Mouse (Mus musculus) embryonic facial prominence, embryonic 15.5 days (tissue): ENCODE data around the gene Gdap2. TPM values are rescaled to one million over a fixed set of nuclear protein-coding genes. Genes with fewer than 3 reads are reported as not detected.

Source experiments
- ATAC-seq: fragments of 200-750 bp; cut with Nextera tagmentation; 2 replicates; pipeline ENCODE4 v1.8.0; 2017; ENCODE audit warnings: low read depth, moderate TSS enrichment; ENCODE audit not compliant: insufficient number of reproducible peaks, low FRiP score, low TSS enrichment
- H3K27ac ChIP-seq: fragments of 300-500 bp; sonication (generic); replicated peaks from 2 replicates; pipeline ENCODE4 v1.5.1; 2015; ENCODE audit warnings: mild to moderate bottlenecking, inconsistent platforms
- H3K27me3 ChIP-seq: fragments of 300-500 bp; sonication (generic); 2 replicates; pipeline ENCODE4 v1.6.1; 2015; ENCODE audit warnings: inconsistent platforms
- H3K36me3 ChIP-seq: fragments of 300-500 bp; sonication (generic); 2 replicates; pipeline ENCODE4 v1.6.1; 2015; ENCODE audit warnings: mild to moderate bottlenecking, inconsistent platforms
- H3K4me1 ChIP-seq: fragments of 300-500 bp; sonication (generic); 2 replicates; pipeline ENCODE4 v1.6.1; 2015; ENCODE audit warnings: inconsistent platforms
- H3K4me2 ChIP-seq: fragments of 300-500 bp; sonication (generic); replicated peaks from 2 replicates; pipeline ENCODE4 v1.6.1; 2015; ENCODE audit warnings: mild to moderate bottlenecking, inconsistent platforms
- H3K4me3 ChIP-seq: fragments of 300-500 bp; sonication (generic); replicated peaks from 2 replicates; pipeline ENCODE4 v1.5.1; 2015; ENCODE audit warnings: mild to moderate bottlenecking, inconsistent platforms
- H3K9ac ChIP-seq: fragments of 300-500 bp; sonication (generic); 2 replicates; pipeline ENCODE4 v1.6.1; 2015; ENCODE audit warnings: inconsistent platforms
- H3K9me3 ChIP-seq: fragments of 300-500 bp; sonication (generic); replicated peaks from 2 replicates; pipeline ENCODE4 v1.6.1; 2016; ENCODE audit warnings: inconsistent platforms
- WGBS: fragments of 180-500 bp; shearing (Covaris S2); methylation state at CpG from one replicate; pipeline ENCODE4 v1.1.7; 2015; 5-methylcytosine and 5-hydroxymethylcytosine counted together
- polyA plus RNA-seq: library from polyadenylated mRNA; unstranded; fragments of >200 nt; fragmentation: Nextera tagmentation; extraction: Ambion mirVana; gene quantifications from 2 replicates; pipeline ENCODE4 v1.2.1, GENCODE M21; 2015

Gdap2 gene
- 30.8 and 31.6 TPM in 2 replicates for polyA plus RNA-seq

DNA sequence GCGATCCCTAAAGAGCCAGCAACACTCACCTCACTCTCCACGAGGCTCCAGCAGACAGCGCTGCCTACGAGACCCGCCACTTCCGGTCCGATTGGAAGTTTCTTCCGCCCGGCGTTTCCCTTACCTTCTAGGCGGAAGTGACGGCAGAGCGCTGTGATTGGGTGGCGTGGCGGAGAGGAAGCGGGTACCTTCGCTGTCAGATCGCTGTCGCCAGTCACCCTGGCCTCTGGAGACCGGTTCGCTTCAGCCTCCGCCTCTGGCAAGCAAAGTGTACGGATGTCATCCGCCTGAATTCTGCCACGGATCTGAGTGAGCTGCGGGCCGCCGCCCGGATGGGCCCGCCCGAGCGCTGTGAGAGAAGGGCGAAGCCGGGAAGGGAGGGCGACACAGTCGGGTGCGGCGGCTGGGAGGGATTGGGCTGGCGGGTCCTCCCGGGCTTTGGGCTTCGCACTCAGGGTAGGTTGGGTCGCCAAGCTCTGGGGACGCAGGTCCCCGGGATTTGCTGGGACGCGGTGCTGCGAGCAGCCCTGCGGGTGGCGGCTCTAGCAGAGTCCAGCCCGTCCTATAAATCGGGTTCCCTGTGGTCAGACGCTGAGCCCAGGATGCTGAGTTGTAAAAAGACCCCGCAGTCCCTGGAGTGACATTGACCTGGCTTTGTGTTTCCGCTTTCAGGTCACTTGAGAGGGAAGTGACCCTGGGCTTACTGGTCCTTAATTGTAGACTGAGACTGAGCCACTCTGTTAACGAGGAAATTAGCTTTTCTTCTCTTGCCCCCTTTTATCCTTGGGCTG lies at the start of gene Gdap2, which contains the start of gene Wdr3:
TSS of gene Gdap2 (plus strand) at position 67 of the 791 bp plus-strand sequence.
TSS of gene Wdr3 (minus strand) at position 93 of the 791 bp plus-strand sequence.
- Histone ChIP-seq H3K27ac (peak within 1 kb of the TSS; percentile 83), H3K4me1 (peaks cover 25% of the 10 kb centered on the region), H3K27me3 (no peaks in the 10 kb centered on the region), H3K4me2 (peak within 1 kb of the TSS; percentile 74), H3K36me3 (peaks cover 14% of the 10 kb centered on the region), H3K9ac (peak within 1 kb of the TSS; percentile 65), H3K4me3 (peak within 1 kb of the TSS; percentile 92), H3K9me3 (no peaks in the 10 kb centered on the region)
- ATAC-seq = peak; percentile 95
- under 1% methylated on average over 54 of the region's 55 CpGs for WGBS

DNA sequence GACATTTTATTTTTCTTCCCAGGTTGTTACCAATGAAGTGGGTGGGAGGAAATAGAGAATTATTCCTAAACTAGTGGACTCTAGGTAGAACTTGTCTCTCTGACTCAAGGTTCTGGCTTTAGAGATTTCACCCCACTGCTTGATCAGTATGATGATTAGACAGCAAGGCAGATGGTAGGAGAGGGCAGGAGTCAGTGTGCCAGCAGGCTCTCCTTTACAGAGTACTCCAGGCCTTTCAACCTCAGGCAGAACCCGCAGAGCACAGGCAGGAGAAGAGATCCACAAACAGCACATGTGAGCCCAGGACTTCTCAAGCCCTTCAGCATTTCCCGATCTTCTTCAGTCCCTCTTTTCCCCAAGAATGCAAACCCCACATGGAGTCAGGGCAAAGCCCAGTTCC lies 43.5 kb upstream of the Gdap2 start:
- Histone ChIP-seq H3K36me3 (no peaks in the 10 kb centered on the region), H3K27me3 (no peaks in the 10 kb centered on the region), H3K4me1 (no peaks in the 10 kb centered on the region), H3K9ac (no peak overlapping the region), H3K4me3 (no peak overlapping the region), H3K27ac (no peak overlapping the region), H3K9me3 (no peaks in the 10 kb centered on the region), H3K4me2 (no peak overlapping the region)
- WGBS = 72% methylated on average over 2 of the region's 2 CpGs
- no peak for ATAC-seq

DNA sequence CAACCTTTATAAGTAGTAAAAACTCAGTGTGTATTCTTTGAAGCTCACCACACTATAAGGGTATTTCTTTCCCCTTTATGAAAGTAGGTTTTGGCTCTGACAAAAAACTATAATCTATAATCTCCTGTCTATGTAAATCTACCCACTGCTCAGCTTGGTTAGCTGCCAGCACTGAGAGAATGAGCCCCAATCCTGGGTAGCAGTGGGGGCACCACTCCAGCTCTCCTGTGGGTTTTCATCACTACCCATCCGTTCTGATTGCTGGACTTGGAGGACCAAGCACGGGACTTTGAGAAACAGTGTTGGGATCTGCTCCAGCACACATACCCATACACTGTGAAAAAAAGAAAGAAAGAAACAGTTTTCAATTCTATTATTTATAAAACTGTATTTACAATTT lies 40.2 kb upstream of the Gdap2 start:
- no peaks in the 10 kb centered on the region for H3K9me3 ChIP-seq
- H3K4me2 ChIP-seq = no peak overlapping the region
- 59% methylated on average over 2 of the region's 2 CpGs for WGBS
- no peaks in the 10 kb centered on the region for H3K36me3 ChIP-seq
- no peak overlapping the region for H3K9ac ChIP-seq
- H3K27ac ChIP-seq = no peak overlapping the region
- H3K4me1 ChIP-seq = no peaks in the 10 kb centered on the region
- no peaks in the 10 kb centered on the region for H3K27me3 ChIP-seq
- H3K4me3 ChIP-seq = no peak overlapping the region
- ATAC-seq = no peak

DNA sequence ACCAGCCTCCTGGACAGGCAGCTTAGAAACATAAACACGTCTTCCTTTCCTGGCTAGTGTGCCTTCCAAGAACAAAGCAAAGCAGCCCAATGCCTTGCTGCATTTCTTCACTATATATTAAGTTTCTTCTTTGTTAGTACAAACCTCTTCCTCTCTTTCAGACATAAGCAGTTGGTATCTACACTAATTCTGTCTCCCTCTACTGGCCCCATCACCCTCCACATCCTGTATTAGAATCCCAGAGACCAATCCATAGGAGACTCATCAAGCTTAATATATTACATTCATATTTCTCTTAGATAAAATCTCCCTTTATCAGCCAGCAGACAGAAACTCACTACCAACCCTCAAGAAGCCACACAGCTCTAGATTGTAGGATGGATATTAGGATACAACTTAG lies 39.7 kb upstream of the Gdap2 start:
- WGBS = 52% methylated on average over 1 of the region's 1 CpGs
- no peak for ATAC-seq
- no peak overlapping the region for H3K4me2 ChIP-seq
- no peaks in the 10 kb centered on the region for H3K9me3 ChIP-seq
- H3K4me3 ChIP-seq = no peak overlapping the region
- H3K9ac ChIP-seq = no peak overlapping the region
- no peak overlapping the region for H3K27ac ChIP-seq
- H3K36me3 ChIP-seq = no peaks in the 10 kb centered on the region
- no peaks in the 10 kb centered on the region for H3K27me3 ChIP-seq
- H3K4me1 ChIP-seq = no peaks in the 10 kb centered on the region

DNA sequence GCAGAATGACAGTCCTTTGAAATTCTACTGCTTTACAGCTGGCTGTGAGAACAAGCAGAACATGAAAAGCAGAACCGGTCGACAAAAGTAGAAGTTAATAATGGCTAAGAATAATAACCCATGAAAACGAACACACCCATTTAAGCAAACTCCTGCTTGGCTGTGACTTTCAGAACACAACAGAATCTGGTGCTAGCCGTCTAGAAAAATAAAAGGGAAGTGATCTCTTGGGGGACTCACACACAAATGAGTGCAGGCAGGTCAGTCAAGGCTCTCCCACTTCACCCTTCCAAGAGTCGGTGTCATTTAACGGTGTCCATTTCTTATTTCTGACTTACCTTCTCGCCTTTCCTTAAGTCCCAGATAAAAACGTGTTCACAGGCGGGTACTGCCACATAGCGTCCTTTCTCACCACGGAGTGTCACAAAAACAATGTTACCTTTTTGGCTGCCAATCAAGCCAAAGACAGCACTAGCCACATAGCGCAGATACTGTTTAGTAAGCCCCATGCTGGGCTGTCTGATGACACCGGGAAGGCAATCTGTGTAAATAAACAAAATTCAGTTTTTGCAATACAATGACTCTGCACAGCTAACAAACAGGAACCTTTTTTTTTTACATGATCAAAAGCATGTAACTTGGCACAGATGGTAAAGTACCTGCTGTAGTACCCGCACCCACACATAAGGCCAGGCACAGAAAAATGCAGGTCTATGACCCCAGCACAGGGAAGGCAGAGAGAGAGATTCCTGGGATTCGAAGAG lies 1.3 kb upstream of the Gdap2 start:
- H3K9me3 ChIP-seq = no peaks in the 10 kb centered on the region
- H3K4me3 ChIP-seq = peak overlapping the region; percentile 92
- peak overlapping the region; percentile 74 for H3K4me2 ChIP-seq
- H3K36me3 ChIP-seq = peaks cover 30% of the 10 kb centered on the region
- H3K4me1 ChIP-seq = peaks cover 25% of the 10 kb centered on the region
- H3K9ac ChIP-seq = no peak overlapping the region
- WGBS = 83% methylated on average over 15 of the region's 15 CpGs
- ATAC-seq = no peak
- no peak overlapping the region for H3K27ac ChIP-seq
- no peaks in the 10 kb centered on the region for H3K27me3 ChIP-seq

DNA sequence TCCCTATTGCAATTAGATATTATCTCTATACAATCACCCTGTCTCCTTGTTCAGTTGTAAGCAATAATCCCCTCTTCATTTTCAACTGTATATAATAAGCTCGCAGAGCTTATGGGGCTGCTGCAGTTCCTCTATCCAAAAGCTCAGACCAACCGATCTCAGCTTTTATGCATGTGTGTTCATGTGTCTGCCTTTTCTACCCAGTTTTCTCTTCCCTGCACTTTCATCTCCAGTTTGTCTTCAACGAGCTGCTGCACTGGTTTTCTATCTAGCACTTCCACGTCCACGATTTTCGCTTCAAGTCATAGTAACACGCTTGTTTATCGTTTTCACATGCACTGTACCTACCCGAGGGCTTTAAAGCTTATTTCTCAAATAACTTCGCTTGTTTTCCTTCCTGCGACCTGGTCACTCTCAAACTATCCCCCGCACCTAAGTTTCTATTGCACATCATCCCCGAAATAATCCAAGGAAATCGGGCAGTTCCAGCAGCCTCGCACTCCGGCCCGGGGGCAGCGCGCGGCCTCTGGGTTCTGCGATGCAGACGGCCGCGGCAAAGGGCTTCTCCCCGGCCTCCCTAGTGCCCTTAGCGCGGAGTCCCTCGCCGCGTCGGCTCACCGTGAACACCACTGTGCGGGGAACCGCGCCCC lies 391 bp upstream of the Gdap2 start:
- Histone ChIP-seq H3K4me2 (peak overlapping the region; percentile 74), H3K27me3 (no peaks in the 10 kb centered on the region), H3K9ac (peak overlapping the region; percentile 65), H3K36me3 (peaks cover 21% of the 10 kb centered on the region), H3K9me3 (no peaks in the 10 kb centered on the region), H3K4me1 (peaks cover 25% of the 10 kb centered on the region), H3K4me3 (peak overlapping the region; percentile 92), H3K27ac (peak overlapping the region; percentile 83)
- no peak for ATAC-seq
- WGBS = 1% methylated on average over 35 of the region's 35 CpGs

DNA sequence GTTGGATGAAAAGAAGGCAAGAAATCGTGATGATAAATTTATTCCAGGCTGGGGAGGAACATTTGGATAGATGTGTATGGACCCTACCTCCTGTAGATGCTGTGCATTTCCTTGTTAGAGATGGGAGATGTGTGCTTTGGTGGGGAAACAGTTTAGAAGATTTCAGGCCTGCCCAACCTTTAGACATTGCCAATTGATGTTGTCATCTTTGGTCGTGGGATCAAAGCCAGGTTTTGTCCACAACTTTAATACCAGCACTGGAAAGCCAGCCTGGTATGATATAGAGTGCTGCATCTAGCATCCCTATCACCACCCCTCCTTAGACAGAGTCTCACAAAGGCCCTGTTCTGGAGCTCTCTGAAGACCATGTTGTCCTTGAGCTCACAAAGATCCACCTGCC lies 1.4 kb downstream of the Gdap2 start:
- Histone ChIP-seq H3K4me3 (no peak overlapping the region), H3K27ac (no peak overlapping the region), H3K4me2 (no peak overlapping the region)

DNA sequence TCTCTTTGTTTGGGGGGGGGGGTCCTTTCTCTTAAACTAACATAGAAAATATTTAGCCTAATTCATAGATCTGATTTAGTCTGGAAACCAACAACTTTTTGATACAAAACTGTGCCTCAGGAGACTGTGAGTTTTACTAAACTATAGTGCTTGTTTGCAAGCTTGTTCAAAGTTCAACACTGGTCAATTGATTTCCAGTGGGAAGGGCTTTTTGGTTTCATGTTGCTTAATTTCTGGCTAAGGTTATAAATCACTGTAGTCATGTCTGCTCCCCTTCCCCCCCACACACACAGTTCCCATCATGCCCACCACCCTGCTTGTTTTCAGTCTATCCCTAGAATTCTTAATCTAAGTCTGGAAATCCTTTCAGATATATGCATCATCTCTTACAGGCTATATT lies 2.8 kb downstream of the Gdap2 start:
- Histone ChIP-seq H3K9me3 (no peaks in the 10 kb centered on the region), H3K4me1 (peaks cover 25% of the 10 kb centered on the region)
- no peak for ATAC-seq

More for the DNA sequence above, 1.4 kb downstream of the Gdap2 start:
- ATAC-seq = no peak
- Histone ChIP-seq H3K4me1 (peaks cover 25% of the 10 kb centered on the region), H3K27me3 (no peaks in the 10 kb centered on the region), H3K36me3 (peaks cover 10% of the 10 kb centered on the region), H3K9me3 (no peaks in the 10 kb centered on the region), H3K9ac (no peak overlapping the region)
- 74% methylated on average over 2 of the region's 2 CpGs for WGBS

DNA sequence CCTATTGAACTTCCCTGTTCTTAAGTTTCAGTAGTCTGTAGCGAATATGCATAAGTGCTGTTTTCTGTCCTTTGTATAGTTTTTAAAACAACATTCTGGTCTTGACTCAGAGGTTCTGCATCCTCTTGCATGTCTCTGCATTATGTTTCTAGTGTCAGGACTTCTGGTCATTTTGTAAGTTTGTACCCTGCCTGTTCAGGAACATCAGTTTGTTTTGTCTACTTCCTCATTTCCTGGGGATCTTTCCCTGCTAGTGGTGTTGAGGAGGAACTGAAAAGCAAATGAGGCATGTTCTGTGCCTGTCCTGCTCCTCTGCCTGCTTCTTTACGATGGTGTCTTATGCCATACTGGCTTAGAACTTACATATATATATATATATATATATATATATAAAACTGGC lies 13.8 kb downstream of the Gdap2 start:
- 93% methylated on average over 2 of the region's 2 CpGs for WGBS

More for the DNA sequence above, 2.8 kb downstream of the Gdap2 start:
- H3K4me3 ChIP-seq = no peak overlapping the region
- H3K4me2 ChIP-seq = no peak overlapping the region
- H3K9ac ChIP-seq = no peak overlapping the region
- no peak overlapping the region for H3K27ac ChIP-seq
- no peaks in the 10 kb centered on the region for H3K27me3 ChIP-seq
- H3K36me3 ChIP-seq = peaks cover 3% of the 10 kb centered on the region; the same call in 1 of the 2 replicates

DNA sequence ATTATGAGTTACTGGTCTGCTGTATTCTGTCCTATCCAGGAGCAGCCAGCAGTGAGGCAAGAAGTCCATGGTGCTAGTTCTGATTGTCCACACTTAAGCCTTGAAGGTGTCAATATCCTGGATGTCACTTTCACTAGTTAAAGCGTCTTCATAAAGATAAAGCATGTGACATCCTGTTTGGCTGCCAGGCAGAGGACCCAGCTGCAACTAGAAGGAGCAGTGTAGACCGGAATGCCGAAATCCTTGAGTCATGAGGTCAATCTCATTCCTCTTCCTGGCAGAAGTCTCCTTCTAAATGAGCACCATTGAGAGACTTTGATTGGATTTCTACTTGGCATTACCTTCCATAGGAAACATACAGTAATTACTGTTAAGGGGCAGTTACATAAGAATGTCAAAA lies 18.3 kb downstream of the Gdap2 start:
- WGBS = 69% methylated on average over 3 of the region's 3 CpGs
- ATAC-seq = no peak
- H3K27me3 ChIP-seq = no peaks in the 10 kb centered on the region
- H3K4me2 ChIP-seq = no peak overlapping the region
- no peaks in the 10 kb centered on the region for H3K9me3 ChIP-seq
- no peak overlapping the region for H3K9ac ChIP-seq
- no peak overlapping the region for H3K4me3 ChIP-seq
- H3K27ac ChIP-seq = no peak overlapping the region
- H3K4me1 ChIP-seq = no peaks in the 10 kb centered on the region
- H3K36me3 ChIP-seq = peaks cover 56% of the 10 kb centered on the region

More for the DNA sequence above, 13.8 kb downstream of the Gdap2 start:
- Histone ChIP-seq H3K9ac (no peak overlapping the region), H3K36me3 (peaks cover 70% of the 10 kb centered on the region), H3K9me3 (no peaks in the 10 kb centered on the region), H3K4me1 (no peaks in the 10 kb centered on the region), H3K4me2 (no peak overlapping the region), H3K27ac (no peak overlapping the region), H3K27me3 (no peaks in the 10 kb centered on the region), H3K4me3 (no peak overlapping the region)
- no peak for ATAC-seq

DNA sequence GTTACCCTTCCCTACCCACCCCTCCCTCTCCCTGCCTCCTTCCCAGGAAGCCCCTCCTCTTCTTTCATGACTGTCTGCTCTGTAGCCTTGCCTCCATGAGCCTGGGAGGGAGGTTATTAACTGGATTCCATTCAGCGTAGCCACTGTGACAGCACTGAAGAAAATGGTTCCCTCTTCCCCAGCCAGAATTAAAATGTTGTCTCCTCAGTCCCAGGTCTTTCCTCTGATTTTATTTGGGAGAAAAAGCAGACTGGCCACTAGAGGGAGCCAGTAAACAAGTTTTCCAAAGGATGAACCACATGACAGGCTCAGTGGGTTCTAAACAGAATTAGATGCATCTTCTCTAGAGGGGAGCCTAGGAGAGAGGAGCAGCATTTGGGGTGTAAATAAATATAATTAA lies 27.3 kb downstream of the Gdap2 start:
- Histone ChIP-seq H3K36me3 (peaks cover 30% of the 10 kb centered on the region; the same call in 1 of the 2 replicates), H3K27me3 (no peaks in the 10 kb centered on the region), H3K4me1 (no peaks in the 10 kb centered on the region), H3K9me3 (no peaks in the 10 kb centered on the region), H3K4me2 (no peak overlapping the region), H3K9ac (no peak overlapping the region), H3K4me3 (no peak overlapping the region), H3K27ac (no peak overlapping the region)
- WGBS = 32% methylated on average over 1 of the region's 1 CpGs
- no peak; the same call in 1 of the 2 replicates for ATAC-seq
